In genomic region chr11:54736903-54737302, GRCm38 (mm10) we compare ENCODE assay signal across 27 mouse cellular contexts. TPM values are rescaled to one million over a fixed set of nuclear protein-coding genes. Genes with fewer than 3 reads are reported as not detected.
DNase-seq lines count a peak whose midpoint lies in the region; ATAC-seq and TF ChIP-seq lines count a peak whose summit lies in the region.
"Had no signal": no experiment of that assay in that cellular context is flagged by ENCODE, and none has a peak within 500 bp of the region (broad histone marks: within the 10 kb centered on the region; RNA-seq: fewer than 3 reads in every experiment).

No protein-coding gene starts in this region.

- no peaks in the 10 kb centered on the region; the same call in 1 of the 2 replicates for H3K4me1 ChIP-seq in liver, postnatal 0 days (ENCODE audit: insufficient read depth)
- H3K4me1 ChIP-seq: embryonic facial prominence, embryonic 13.5 days; embryonic facial prominence, embryonic 15.5 days; forebrain, embryonic 10.5 days had no signal

- no peak for TF ChIP-seq CTCF in liver, postnatal 0 days (IDR thresholded peaks at IDR 0.05; ENCODE audit: low read depth)

- no peak overlapping the region for H3K27ac ChIP-seq in liver, postnatal 0 days (ENCODE audit: low read depth)
- H3K27ac ChIP-seq: embryonic facial prominence, embryonic 13.5 days; embryonic facial prominence, embryonic 15.5 days; forebrain, embryonic 10.5 days; forebrain, embryonic 13.5 days; forebrain, embryonic 15.5 days had no signal

- H3K27me3 ChIP-seq in splenic B cell, adult 2 months (ENCODE audit: control insufficient read depth, insufficient read depth, low read length, poor library complexity, severe bottlenecking) = no peaks in the 10 kb centered on the region
- no peaks in the 10 kb centered on the region for H3K27me3 ChIP-seq in liver, postnatal 0 days (ENCODE audit: insufficient read depth, low read length)
- H3K27me3 ChIP-seq: embryonic facial prominence, embryonic 13.5 days; embryonic facial prominence, embryonic 15.5 days; forebrain, embryonic 13.5 days; forebrain, embryonic 15.5 days; Patski had no signal

- ATAC-seq in common myeloid progenitor, adult 5-6 weeks (replicated peaks; ENCODE audit: low read depth, poor library complexity, severe bottlenecking) = 0 out of 2 replicates have a peak, but pooled peaks have one; percentile 58
- 0 out of 2 replicates have a peak, but pooled peaks have one; percentile 43 for ATAC-seq in megakaryocyte, adult 5-6 weeks (ENCODE audit: poor library complexity, severe bottlenecking)
- ATAC-seq in liver, postnatal 0 days = no peak
- ATAC-seq: activated CD4-positive, CD25-positive, alpha-beta regulatory T cell, adult 4 months; forebrain, embryonic 13.5 days; forebrain, embryonic 15.5 days; forebrain, postnatal 0 days; Patski had no signal

- no peak for TF ChIP-seq EP300 in liver, postnatal 0 days (IDR thresholded peaks at IDR 0.05; ENCODE audit: low read depth)

- DNase-seq in heart, adult 11 months = peak; percentile 27
- no peak for DNase-seq in heart, postnatal 14 days
- peak; percentile 30 for DNase-seq in splenic B cell, adult 2 months (ENCODE audit: low read depth, low spot score)
- DNase-seq in liver, postnatal 0 days = no peak
- DNase-seq in cerebellum, postnatal 4 days (ENCODE audit: low spot score in 2 of 2) = no peak
- no peak for DNase-seq in right cerebral cortex, postnatal 10 days (ENCODE audit: low spot score in 2 of 2)
- DNase-seq: adrenal gland, adult 8-10 months; adrenal gland, postnatal 14 days; adrenal gland, postnatal 36 days; cerebellum, adult 11 months; cerebellum, adult 18-20 months; cerebellum, adult 8-10 months; cerebellum, adult 9-11 months; cerebellum, postnatal 14 days; cerebellum, postnatal 36 days; embryo, embryonic 11 days; forebrain, postnatal 0 days had no signal

- no peaks in the 10 kb centered on the region for H3K9me3 ChIP-seq in liver, postnatal 0 days (ENCODE audit: low read length)
- H3K9me3 ChIP-seq: embryonic facial prominence, embryonic 13.5 days; embryonic facial prominence, embryonic 15.5 days; forebrain, embryonic 10.5 days; forebrain, embryonic 13.5 days; forebrain, embryonic 15.5 days had no signal

- H3K4me2 ChIP-seq in liver, postnatal 0 days (ENCODE audit: low read depth, low read length) = no peak overlapping the region
- H3K4me2 ChIP-seq: embryonic facial prominence, embryonic 13.5 days; embryonic facial prominence, embryonic 15.5 days; forebrain, embryonic 13.5 days; forebrain, embryonic 15.5 days had no signal

- no peak overlapping the region for H3K9ac ChIP-seq in liver, postnatal 0 days (replicated peaks)
- H3K9ac ChIP-seq: embryonic facial prominence, embryonic 13.5 days; embryonic facial prominence, embryonic 15.5 days; forebrain, embryonic 13.5 days; forebrain, embryonic 15.5 days; forebrain, postnatal 0 days had no signal

- intact Hi-C loops in heart, postnatal 14 days (cut with DNase I) = no loop called here

- peaks cover 10% of the 10 kb centered on the region; the same call in 1 of the 2 replicates for H3K36me3 ChIP-seq in splenic B cell, adult 2 months (ENCODE audit: control insufficient read depth, insufficient read depth, low read length, poor library complexity, severe bottlenecking)
- peaks cover 22% of the 10 kb centered on the region for H3K36me3 ChIP-seq in liver, postnatal 0 days (replicated peaks; ENCODE audit: insufficient read depth, low read length)

- 73% methylated on average over 5 of the region's 5 CpGs for WGBS in liver, postnatal 0 days (ENCODE audit: insufficient replicate concordance)

- no peak overlapping the region for H3K4me3 ChIP-seq in liver, postnatal 0 days (ENCODE audit: low read depth, low read length)
- H3K4me3 ChIP-seq: embryonic facial prominence, embryonic 13.5 days; embryonic facial prominence, embryonic 15.5 days; erythroblast, embryonic 14.5 days; forebrain, embryonic 10.5 days; forebrain, embryonic 13.5 days; forebrain, embryonic 15.5 days had no signal

RNA-seq across cellular contexts. Expression of gene Cdc42se2, which starts 50.6 kb away (rescaled TPM):
- total RNA-seq in heart, postnatal 14 days (2021) = 10 to 100 TPM; 28.8 to 28.9 TPM
- total RNA-seq in common myeloid progenitor, adult 5-6 weeks (2017) = 62.1 and 70.1 TPM in 2 replicates
- 70.3 and 73.9 TPM in 2 replicates for total RNA-seq in megakaryocyte, adult 5-6 weeks (2015)
- total RNA-seq in megakaryocyte, adult 5-6 weeks (2017) = 92.6 and 94.5 TPM in 2 replicates
- 13.7 and 15.4 TPM in 2 replicates for polyA plus RNA-seq in liver, postnatal 0 days (2015; fragmentation: Nextera tagmentation; extraction: Ambion mirVana)

Comparison
In these comparisons a context has a peak if more than half of its experiments do, and no peak if none do; other contexts are left out.
1. DNase-seq: peak in heart, adult 11 months (single experiment) and splenic B cell, adult 2 months (single experiment); none in heart, postnatal 14 days (0 of 2), liver, postnatal 0 days (single experiment), cerebellum, postnatal 4 days (0 of 2) and right cerebral cortex, postnatal 10 days (0 of 2).